Mouse (Mus musculus): ENCODE data around the gene Gm21258. TPM values are rescaled to one million over a fixed set of nuclear protein-coding genes. Genes with fewer than 3 reads are reported as not detected.

The Gm21258 gene
- not detected in 2 replicates for polyA plus RNA-seq (2012; rRNA removed)

DNA sequence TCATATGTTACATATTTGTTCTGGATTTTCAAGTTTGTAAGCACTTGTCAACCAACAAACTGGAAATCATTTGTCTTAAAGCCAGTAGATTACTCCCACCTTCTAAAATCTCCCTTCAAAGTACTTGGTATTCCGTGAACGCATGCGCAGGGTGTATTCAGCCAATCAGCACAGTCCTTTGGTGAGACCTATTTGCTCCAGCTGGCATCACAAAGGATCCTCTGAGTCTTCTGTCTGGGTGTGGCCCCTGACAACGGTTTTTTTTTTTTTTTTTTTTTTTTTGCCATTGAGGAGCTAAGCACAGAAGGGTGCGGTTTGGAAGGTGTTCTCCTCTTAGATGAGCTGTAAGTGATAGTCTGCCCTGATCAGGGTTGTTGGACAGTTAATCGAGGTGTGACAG lies at the start of gene Gm21258:
TSS of gene Gm21258 (plus strand) at position 301 of the 400 bp plus-strand sequence.

